Mouse (Mus musculus) adrenal gland, postnatal 36 days (tissue): Measurements from ENCODE around the gene Tex45. TPM values are rescaled to one million over a fixed set of nuclear protein-coding genes. Genes with fewer than 3 reads are reported as not detected.
A peak's percentile ranks its signal among the peaks of the same experiment; 100 is the strongest.

Source experiments
- DNase-seq, 2 experiments: peaks; one replicate each; pipeline ENCODE4 v3.0.0; 2021; ENCODE audit warnings: mixed read lengths in 1 of 2
- total RNA-seq, 2 experiments: library from RNA; stranded (reverse); gene quantifications; 2 replicates each; pipeline ENCODE4 v1.2.3; 2021

The Tex45 gene
- total RNA-seq, 2 experiments from 2014 or later, result not detected

GRCm38 (mm10) chr8:3485192-3485591, 14.5 kb downstream of the Tex45 start:
- no peak for DNase-seq

- peak; percentile 82 to 90 for DNase-seq
Measured at GRCm38 (mm10) chr8:3492901-3493844, 22.5 kb downstream of the Tex45 start, which contains the start of gene Zfp358. Gene Zfp358, plus strand, starts transcription at chr8:3493138.

DNA sequence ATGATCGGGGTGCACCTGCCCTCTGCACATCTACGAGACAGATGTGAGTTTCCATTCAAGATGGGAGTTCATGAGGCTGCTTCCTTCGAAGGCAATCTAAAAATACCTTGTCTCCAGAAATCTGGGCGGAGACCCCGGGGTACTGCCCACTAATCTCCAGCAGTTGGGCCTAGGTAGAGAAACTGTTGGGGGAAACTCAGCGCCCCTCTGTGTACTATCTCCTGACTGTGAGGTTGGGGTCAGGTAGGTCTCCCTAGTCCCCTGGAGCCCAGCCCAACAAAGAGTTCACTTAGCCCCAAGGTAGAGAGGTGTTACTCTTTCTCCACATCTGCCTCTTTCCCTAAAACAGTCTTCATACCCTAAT, 23.2 kb downstream of the Tex45 start:
- no peak for DNase-seq

DNA sequence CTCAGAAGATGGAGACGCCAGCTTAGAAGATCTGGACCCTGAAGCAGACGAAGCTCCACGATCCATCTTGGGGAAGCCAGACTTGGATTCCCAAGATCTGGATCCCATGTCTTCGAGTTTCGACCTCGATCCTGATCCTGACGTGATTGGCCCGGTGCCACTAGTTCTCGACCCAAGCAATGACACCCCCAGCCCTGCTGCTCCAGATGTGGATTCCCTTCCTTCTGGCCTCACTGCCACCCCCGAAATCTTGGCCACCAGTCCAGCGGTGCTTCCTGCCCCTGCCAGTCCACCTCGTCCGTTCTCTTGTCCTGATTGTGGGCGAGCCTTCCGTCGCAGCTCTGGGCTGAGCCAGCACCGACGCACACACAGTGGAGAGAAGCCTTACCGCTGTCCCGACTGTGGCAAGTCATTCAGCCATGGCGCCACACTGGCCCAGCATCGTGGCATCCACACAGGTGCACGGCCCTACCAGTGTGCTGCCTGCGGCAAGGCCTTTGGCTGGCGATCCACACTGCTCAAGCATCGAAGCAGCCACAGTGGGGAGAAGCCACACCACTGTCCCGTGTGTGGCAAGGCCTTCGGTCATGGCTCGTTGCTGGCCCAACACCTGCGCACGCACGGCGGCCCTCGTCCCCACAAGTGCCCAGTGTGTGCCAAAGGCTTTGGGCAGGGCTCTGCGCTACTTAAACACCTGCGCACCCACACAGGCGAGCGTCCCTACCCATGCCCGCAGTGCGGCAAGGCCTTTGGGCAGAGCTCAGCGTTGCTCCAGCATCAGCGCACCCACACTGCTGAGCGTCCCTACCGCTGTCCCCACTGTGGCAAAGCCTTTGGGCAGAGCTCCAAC, 25.1 kb downstream of the Tex45 start:
- DNase-seq, result no peak

- DNase-seq, result no peak
Measured at GRCm38 (mm10) chr8:3496428-3496748, 25.7 kb downstream of the Tex45 start.

DNA sequence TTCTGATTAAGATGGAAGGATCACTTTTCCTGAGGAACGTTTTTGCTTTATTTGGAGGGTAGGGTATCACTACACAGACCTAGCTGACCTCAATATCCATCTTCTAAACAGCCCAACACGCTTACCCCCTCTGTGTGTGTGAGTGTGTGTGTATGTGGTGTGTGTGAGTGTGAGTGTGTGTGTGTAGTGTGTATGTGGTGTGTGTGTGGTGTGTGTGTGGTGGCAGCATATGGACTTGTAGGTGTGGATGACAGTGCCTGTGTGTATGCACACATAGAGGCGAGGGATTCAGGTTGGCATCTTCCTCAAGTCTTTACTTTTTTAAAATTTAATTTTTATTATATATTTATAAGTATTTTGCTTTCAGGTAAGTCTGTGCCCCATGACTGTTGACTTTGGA, 27.9 kb downstream of the Tex45 start:
- DNase-seq, result no peak

GRCm38 (mm10) chr8:3499751-3500150, 29.1 kb downstream of the Tex45 start:
- DNase-seq, result no peak

GRCm38 (mm10) chr8:3500235-3501090, 29.8 kb downstream of the Tex45 start, which contains the start of gene Mcoln1:
Gene Mcoln1, plus strand, starts transcription at chr8:3500457.
- peak; percentile 99 for DNase-seq

GRCm38 (mm10) chr8:3502217-3502616, 31.6 kb downstream of the Tex45 start:
- no peak for DNase-seq

DNA sequence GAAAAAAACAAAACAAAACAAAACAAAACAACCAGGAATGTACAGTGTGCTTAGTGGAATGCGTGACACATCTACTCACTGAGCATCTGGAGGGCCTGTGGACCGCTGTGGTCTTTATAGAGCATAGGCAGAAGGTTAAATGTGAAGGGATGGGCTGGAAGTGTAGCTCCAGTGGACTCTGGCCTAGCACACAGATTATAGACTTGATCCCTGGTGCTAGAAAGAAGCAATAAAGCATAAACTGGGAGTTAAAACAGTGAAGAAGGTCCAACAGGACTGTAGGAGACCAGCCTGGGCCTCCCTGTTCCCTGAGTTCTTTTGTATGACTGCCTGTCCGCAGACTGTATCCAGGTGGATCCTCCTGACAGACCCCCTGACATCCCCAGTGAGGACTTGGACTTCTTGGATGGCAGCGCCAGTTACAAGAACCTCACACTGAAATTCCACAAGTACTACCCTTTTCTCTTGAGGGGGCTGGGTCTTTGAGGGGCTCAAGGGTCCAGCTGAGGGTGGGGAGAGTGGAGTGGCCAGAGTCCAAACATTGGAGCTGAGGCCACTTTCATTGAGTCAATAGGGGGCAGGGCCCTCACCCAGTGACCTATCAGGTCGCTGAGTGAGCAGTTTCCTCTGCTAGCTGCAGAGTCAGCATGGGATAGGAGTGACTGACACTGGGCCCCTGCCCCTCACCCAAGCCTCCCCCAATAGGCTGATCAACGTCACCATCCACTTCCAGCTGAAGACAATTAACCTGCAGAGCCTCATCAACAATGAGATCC, 37.5 kb downstream of the Tex45 start:
- DNase-seq, result no peak

GRCm38 (mm10) chr8:3514681-3515247, 44.1 kb downstream of the Tex45 start:
- DNase-seq, result no peak

DNA sequence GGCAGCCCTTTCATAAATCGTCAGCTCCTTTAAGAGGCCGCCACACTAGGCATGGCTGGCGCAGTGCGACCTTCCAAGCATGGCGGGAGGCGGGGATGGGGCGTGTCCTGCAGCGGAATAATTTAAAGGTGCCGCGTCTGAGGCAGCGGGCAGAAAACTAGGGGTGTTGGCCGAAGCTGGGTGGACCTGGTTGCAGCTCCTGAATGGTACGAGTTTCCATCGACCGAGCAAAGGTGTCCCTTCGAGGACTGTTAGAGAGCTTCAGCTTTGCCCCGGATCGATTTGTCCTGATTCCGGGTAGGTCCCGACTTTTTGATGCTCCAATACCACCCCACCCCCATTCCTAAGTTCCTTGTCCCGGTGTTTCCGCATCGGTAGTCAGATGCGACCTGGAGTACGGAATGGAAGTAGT, 44.6 kb downstream of the Tex45 start, which contains the start of gene Pnpla6:
TSS of gene Pnpla6 (plus strand) at position 125 of the 412 bp plus-strand sequence.
- peak; percentile 95 for DNase-seq

GRCm38 (mm10) chr8:3515771-3516417, 45.2 kb downstream of the Tex45 start:
- peak; percentile 56 to 66 for DNase-seq

GRCm38 (mm10) chr8:3516450-3517116, 45.9 kb downstream of the Tex45 start:
- DNase-seq, result peak; percentile 93 to 95

- DNase-seq, result no peak
Measured at GRCm38 (mm10) chr8:3517117-3517495, 46.4 kb downstream of the Tex45 start.

DNA sequence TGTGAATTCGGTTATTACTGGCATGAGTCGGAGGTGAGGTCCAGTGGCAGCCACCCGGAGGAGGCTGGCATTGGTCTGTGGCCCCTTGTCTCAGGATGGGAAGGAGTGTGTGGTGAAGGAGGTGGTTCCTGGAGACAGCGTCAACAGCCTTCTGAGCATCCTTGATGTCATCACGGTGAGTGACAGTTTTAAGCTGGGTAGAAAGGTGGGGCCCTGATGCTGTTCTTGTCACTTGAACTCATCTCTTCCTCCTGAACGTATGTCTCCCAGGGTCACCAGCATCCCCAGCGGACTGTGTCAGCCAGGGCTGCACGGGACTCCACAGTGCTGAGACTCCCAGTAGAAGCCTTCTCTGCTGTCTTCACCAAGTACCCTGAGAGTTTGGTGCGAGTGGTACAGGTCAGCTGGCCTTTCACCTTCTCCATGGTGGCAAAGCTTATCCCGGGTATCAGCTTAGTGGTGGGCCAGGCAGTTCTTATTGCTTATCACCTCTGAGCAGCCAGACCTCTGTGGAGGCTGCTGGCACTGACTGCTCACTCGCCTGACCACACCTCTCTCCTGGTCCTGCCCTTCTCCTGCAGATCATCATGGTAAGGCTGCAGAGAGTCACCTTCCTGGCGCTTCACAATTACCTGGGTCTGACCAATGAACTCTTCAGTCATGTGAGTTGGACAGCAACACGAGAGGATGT, 51.5 kb downstream of the Tex45 start:
- no peak for DNase-seq

DNA sequence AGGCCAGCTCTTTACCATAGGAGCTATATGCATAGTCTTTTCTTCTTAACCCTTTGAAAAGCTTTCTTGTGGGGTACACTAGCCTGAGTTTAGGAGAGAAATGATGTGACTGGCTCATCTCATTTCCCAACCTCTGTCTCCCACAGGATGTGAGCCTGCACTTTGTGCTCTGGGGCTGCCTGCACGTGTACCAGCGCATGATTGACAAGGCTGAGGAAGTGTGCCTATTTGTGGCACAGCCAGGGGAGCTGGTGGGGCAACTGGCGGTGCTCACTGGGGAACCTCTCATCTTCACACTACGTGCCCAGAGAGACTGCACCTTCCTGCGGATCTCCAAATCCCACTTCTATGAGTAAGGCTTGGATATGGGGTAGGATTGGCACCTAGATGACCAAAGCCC, 60.2 kb downstream of the Tex45 start:
- DNase-seq, result no peak

DNA sequence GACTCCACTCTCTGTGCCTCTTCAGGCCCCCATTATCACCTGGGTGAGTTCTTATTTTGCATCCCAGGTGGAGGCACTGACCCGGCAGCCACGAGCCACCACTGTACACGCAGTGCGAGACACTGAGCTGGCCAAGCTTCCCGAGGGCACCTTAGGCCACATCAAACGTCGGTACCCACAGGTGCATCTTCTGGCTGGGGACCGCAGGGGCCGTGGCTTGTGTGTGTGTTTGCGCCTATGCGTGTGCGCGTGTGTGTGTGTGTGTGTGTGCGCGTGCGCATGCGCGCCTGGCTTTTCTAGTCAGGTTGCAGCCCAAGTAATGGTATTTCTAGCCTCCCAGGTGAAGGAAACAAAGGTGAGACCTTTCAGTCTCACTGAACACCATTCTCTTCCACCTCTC, 61.3 kb downstream of the Tex45 start:
- no peak for DNase-seq
